Mouse (Mus musculus): ENCODE data around the gene Cox7a2l.

Cox7a2l gene

DNA sequence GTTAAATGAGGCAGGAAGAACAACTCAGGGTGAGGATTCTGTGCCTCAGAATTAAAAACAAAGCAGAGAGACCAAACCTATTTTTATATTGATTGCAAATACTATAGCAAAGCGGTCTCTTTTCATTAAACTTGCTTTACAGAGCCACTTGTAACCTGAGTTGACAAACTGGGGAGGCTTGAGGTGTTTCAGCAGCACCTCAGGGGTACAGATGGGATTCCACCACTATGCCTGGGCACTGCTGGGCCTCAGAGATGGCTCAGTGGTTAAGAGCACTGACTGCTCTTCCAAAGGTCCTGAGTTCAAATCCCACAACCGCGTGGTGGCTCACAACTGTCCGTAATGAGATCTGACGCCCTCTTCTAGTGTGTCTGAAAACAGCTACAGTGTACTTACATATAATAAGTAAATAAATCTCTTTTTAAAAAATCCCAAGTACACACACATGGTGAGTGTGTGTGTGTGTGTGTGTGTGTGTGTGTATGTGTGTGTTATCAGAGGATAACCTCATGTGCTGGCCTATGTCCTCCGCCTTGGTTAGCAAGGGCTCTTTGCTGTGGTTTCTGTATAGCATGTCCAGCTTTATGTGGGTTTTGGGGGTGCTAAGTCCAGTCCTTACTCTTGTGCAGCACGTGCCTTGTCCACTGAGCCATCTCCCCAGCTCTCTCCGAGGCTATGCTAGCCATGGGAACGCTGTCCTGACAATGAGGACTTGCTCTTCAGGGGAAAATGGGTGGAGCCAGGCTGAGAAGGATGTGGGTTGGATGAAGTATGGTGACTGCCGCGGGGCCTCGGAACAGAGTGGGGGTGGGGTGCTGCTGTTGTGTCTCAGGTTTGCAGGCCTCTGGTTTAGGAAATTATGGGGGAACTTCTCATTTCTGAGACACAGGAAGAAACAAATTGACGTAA, 9.7 kb upstream of the Cox7a2l start:
- DNase-seq (ENCODE audit: low spot score), result no peak

DNA sequence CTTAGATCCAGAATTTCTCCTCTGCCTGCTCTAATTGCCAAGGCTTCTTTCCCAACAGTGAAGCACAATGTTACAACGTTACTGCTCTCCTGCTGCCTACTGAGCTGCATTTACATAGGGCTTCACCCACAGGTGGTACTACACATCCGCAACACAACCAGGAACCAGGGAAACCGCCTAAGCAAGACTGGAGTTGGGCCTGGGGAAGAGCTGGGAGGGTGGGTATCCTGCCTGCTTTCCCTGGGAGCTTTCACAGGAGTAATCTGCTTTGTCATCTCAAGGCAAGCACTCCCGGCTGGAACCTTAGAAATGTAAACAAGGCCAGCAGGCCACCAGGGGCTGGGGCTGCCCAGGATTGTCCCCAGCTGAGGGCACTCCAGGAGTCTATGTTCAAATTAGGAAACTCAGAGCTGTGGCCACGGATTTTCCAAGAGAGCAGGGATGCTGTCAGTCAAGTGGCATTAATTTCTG, 9.0 kb upstream of the Cox7a2l start:
- DNase-seq (ENCODE audit: low spot score), result no peak

GRCm38 (mm10) chr17:83525596-83525995, 8.5 kb upstream of the Cox7a2l start:
- DNase-seq (ENCODE audit: low spot score), result no peak

GRCm38 (mm10) chr17:83524753-83525152, 7.6 kb upstream of the Cox7a2l start:
- no peak for DNase-seq (ENCODE audit: low spot score)

DNA sequence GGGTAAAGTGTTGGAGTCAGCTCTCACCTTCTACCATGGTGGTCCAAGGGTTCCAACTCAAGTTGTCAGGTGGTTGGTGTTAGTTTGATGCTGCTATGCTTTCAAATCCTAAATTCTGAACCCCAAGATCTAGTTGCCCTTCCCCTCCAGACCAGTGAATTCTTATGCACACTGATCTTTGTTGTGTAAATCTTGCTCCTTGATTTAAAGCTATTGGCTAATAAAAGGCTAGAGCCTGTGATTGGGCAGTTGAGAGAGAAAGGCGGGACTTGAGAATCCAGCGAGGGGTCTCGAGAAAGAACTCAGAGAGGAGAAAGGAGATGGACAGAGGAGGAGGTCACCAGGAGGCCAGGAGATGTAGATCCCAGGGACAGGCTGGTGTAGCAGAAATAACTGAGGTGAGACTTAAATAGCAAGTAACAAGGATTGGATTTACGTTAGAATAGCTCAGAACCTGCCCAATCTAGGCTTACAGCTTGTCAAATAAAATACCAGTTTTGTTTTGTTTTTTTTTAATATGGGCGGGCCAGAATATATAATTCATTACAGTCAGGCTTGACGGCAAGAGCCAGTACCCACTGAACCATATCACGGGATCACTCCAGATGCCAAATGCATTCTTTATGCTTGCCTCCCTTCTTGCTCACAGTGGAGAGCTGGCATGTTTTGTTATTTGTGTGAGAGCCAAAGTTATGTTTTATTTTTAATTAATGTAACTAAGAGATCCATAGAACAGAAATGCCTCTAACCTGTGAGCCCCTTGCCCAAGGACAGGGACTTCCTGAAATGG, 5.7 kb upstream of the Cox7a2l start:
- DNase-seq (ENCODE audit: low spot score), result no peak

- no peak for DNase-seq (ENCODE audit: low spot score)
These were observed 4.8 kb upstream of the Cox7a2l start for GRCm38 (mm10) chr17:83521881-83522280.

GRCm38 (mm10) chr17:83514213-83514701, 2.9 kb downstream of the Cox7a2l start:
- DNase-seq (ENCODE audit: low spot score), result peak; percentile 82

DNA sequence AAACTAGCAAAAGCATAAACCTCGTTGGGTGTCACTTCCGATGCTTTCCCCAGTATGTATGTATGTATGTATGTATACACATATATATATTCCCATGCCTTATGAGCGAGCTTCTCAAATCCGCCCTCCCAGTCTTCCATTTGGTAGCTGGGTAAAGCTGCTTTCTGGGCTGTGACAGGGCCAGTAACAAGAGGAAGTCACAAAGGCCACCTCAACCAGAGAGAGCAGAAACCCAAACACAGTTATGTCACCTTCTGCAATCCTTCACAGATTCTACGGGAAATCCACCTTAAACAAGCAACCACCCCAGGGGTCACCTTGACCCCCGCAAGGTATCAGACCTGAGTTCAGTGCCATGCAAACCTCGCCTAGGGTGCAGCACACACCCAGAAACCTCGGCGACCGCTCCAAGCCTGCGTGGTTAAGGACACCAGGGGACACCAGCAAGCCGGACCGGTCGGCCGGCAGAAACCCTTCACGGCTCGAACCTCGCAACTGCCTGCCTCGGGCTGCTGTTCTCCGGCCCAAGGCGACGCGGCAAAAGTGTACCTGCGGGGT, 3.4 kb downstream of the Cox7a2l start:
- DNase-seq (ENCODE audit: low spot score), result peak; percentile 21

- no peak for DNase-seq (ENCODE audit: low spot score)
These were observed 5.0 kb downstream of the Cox7a2l start for GRCm38 (mm10) chr17:83512130-83512529.

DNA sequence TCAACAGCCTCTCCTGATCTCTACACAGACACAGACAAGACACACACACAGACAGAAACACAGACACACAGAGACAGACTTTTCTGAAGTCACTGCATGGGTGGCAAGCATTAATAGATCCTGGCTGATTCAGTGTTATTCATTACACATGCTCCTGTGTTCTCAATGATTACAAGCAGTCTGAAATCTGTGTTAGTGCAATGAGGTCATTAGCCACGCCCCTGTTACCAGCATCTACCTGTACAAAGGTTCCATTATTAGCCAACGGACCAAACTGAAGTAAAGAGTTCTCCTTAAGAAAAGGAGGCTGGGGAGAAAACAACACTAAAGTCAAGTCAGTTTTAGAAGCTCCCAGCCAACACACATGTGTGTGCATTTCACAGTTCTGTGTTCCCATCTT, 13.4 kb downstream of the Cox7a2l start:
- no peak for DNase-seq (ENCODE audit: low spot score)

DNA sequence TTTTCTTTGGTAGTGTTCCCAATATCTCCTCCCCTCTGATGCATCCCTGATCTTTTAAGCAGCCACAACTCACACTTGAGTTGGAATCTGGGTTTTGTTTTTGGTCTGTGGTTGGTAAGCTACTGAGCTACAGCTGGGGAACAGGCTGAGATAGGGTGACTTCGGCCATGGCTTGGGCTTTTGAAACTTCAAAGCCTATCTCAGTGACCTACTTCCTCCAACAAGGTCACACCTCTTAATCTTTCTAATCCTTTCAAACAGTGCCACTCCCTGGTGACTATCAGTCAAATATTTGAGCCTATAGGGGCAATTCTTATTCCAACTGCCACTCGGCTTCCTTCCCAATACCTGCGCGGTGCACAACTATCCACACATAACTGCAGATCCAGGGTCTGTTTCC, 17.4 kb downstream of the Cox7a2l start:
- no peak for DNase-seq (ENCODE audit: low spot score)

GRCm38 (mm10) chr17:83498889-83499288, 18.2 kb downstream of the Cox7a2l start:
- DNase-seq (ENCODE audit: low spot score), result no peak

DNA sequence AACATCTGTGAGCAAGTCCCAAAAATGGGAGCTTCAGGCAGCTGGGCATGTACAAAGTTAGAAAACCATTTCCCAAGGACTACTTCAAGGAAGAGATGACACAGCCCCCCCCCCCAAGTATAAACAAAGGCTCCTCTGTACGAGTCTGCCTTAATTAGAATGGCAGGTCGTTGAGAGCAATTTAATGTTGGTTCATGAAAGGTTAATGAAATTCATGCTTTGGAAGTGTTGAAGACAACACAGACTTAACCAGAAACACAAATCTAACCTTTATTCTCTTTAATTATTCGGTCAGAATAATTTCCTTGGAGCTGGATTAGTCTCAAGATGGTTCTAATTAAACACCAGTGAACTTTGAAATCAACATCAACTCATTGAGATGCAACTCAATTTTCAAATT, 29.4 kb downstream of the Cox7a2l start:
- DNase-seq (ENCODE audit: low spot score), result no peak

DNA sequence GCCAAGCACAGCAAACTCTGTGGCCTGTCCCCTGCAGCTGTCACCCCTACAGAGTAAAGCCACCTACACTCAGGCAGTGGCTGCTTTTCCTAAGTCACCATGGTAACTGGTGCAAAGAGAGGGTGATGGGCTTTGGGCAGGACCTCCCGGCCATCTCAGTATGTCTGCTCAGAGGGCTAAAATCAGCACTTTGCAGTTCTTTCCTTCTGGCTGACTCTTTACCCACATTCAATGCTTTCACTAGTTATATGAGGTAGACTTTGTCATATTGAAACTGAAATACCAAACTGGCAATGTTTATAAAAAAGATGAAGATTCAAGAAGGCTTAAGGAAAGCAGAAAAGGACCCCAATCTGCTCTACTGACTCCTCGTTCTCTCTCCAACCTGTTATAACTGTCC, 33.3 kb downstream of the Cox7a2l start:
- no peak for DNase-seq (ENCODE audit: low spot score)

DNA sequence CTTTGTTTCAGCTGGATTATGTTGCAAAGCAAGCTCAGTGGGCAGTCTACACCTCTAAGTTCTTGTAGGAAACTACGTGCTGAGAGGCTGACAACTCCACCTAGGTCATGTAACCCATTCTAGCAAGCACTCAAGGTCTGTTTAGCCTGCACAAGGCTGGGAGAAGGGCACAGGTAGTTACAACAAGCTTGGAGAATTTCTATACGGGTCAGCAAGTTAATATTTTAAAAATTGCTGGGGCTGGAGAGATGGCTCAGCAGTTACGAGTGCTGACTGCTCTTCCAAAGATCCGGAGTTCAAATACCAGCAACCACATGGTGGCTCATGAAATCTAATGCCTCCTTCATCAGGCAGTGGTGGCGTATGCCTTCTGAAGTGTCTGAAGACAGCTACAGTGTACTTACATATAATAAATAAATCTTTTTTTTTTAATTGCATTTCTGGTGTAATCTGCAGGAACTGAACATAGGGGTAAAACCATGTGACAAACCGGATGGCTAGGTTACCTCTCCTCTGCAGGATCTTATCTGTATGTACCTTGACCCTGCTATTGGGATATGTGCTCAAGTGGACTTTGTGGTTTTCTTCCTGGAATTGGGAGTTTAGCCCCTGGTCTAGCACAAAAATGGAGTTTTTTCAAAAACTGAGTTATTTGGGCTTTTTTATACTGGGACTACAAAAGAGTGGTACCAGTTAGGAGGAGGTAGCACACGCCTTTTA, 34.2 kb downstream of the Cox7a2l start:
- DNase-seq (ENCODE audit: low spot score), result no peak

DNA sequence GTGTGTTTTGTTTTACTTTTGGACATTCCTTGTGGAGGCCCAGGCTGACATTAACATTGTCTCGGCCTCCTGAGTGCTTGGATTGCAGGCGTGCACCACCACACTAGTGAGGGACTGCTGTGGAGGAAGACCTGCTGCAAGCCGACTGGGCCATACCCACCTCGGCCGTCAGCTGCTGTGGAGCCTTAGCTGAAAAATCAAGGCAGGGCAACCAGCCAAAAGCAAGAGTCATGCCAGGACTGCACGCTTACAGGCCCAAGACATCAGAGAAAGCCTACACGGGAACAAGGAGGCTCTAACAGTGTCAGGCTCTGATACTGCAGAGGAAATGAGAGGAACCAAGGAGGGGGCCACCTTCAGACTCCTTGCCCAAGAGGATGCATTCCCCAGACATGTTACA, 35.6 kb downstream of the Cox7a2l start:
- no peak for DNase-seq (ENCODE audit: low spot score)

DNA sequence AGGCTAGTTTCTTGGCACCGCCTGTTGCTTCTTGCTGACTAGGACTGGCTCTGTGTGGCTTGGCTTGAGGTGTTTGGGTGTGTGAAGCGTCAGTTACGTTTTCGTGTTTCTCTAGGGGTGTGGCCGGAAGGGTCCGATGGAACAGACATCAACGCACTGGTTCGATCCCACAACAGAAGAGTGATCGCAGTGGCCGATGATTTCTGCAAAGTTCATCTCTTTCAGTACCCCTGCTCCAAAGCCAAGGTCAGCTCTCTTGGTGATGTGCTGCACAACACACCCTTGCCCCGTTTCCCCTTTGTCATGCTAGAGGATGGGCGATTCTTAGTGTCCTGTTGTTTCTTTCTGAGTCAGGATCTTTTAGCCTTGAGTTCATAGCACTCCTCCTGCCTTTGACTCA, 40.0 kb downstream of the Cox7a2l start:
- no peak for DNase-seq (ENCODE audit: low spot score)

DNA sequence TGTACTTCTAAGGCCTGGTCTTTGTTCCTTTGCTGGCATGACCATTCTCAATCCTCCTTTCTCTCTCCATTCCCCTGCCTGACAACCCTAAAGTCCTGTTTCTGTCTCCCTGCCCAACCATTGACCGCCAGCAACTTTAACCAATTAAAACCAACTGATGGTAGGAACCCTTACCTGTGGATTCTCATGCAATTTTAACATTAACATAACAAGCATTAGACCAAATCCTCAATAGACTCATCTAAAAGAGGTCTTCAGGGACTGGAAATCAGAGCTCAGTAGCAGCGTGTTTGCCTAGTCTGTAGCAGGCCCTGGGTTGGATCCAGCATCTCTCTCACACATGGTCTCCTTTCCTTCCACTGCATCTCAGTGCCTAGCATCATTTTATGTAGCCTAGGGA, 47.5 kb downstream of the Cox7a2l start:
- no peak for DNase-seq (ENCODE audit: low spot score)

DNA sequence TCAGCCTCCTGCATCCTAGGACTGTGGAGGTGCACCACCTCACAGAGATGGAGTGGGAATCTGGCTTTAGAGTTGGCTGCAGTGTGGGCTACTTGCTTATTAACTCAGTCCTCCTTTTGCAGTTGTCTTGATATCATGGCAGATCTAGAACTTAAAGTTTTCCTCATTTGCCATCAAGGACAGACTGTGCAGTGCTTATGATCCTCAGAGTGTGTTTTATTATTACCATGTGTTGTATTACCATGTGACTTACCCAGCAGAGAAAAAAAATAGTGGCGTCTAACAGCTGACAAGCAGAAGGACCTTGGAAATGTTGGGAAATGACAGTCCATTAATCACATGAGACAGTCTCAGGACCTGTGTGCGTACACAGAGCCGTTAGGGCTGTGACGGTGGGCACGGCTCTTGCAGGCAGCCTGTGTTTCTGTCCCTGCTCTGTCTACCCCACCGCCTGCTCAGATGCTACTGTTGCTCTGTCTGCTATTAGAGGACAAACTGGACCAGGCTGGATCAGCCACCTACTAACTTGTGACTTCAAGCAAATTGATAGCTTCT, 50.4 kb downstream of the Cox7a2l start:
- no peak for DNase-seq (ENCODE audit: low spot score)

DNA sequence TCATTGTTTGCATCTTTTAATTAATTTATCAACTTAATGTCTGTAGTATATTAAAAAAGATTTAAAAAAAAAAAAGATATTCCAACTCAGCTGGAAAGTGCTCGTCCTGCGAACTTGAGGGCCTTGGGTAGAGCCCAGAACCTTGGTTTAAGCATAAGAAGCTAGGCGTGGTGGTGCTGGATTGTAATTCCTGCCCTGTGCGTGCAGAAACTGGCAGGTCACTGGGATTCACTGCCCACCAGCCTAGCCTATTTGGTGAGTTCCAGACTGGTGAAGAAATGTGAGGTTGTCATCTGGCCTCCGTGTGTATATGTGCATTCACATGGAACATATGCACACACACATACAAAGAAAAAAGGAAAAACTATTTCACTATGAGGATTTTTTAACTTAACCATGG, 51.2 kb downstream of the Cox7a2l start:
- DNase-seq (ENCODE audit: low spot score), result no peak

DNA sequence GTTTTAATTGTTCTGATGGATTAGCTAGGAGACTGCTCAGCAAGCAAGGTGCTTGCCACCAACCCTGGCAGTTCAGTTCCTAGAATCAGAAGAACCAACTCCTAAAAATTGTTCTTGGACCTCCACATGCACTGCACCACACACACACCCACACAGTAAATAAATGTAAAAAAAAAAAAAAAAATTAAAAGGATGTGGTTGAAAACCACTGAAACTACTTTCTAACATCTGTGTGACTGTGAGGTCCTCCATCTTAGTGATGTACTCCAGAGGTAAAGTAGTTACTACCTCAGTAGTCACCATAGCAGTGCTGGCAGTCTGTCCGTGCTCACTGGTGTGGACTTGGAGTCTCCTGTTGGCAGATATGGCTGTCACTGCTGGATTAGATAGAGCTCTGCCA, 59.9 kb downstream of the Cox7a2l start:
- no peak for DNase-seq (ENCODE audit: low spot score)

DNA sequence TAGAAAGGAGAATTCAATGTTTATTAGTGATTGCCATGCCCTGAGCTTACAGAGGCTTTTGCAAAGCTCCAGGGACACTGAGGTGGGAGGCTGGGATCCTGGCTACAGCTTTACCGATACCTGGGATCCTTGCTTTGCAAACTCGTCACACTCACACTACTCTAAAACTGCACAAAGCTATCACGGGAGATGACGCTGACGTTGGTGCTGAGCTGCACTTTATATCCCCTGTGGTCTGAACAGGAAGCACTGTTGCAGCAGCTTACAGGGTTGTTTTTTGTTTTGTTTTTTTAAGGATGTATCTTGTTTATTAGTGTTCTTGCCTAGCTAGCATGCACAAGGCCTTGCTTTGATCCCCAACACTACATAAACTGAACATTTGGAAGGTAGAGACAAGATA, 63.5 kb downstream of the Cox7a2l start:
- DNase-seq (ENCODE audit: low spot score), result no peak
